ENCODE assay signal across 8 mouse cellular contexts in genomic region chr4:123677060-123677804, GRCm38 (mm10). TPM values are rescaled to one million over a fixed set of nuclear protein-coding genes. Genes with fewer than 3 reads are reported as not detected.
DNase-seq lines count a peak whose midpoint lies in the region; ATAC-seq and TF ChIP-seq lines count a peak whose summit lies in the region.
"Had no signal": no experiment of that assay in that cellular context is flagged by ENCODE, and none has a peak within 500 bp of the region (broad histone marks: within the 10 kb centered on the region; RNA-seq: fewer than 3 reads in every experiment).

No protein-coding gene starts in this region.

- TF ChIP-seq CTCF in lung, postnatal 0 days (IDR thresholded peaks at IDR 0.05), result no peak

- no peak overlapping the region for H3K4me3 ChIP-seq in embryonic facial prominence, embryonic 12.5 days
- H3K4me3 ChIP-seq in hindbrain, embryonic 16.5 days (ENCODE audit: low read length), result no peak overlapping the region
- no peak overlapping the region for H3K4me3 ChIP-seq in neural tube, embryonic 11.5 days (ENCODE audit: low read depth, low read length)
- H3K4me3 ChIP-seq in lung, postnatal 0 days (ENCODE audit: low read depth, low read length), result no peak overlapping the region

- H3K9me3 ChIP-seq in embryonic facial prominence, embryonic 12.5 days, result no peaks in the 10 kb centered on the region
- H3K9me3 ChIP-seq in hindbrain, embryonic 16.5 days (ENCODE audit: control insufficient read depth, low read length), result no peaks in the 10 kb centered on the region
- no peaks in the 10 kb centered on the region for H3K9me3 ChIP-seq in neural tube, embryonic 11.5 days (ENCODE audit: control insufficient read depth, low read length)
- H3K9me3 ChIP-seq in lung, postnatal 0 days (ENCODE audit: low read length), result no peaks in the 10 kb centered on the region

- peak; percentile 52 to 74 for DNase-seq in left cerebral cortex, adult 18-20 months (ENCODE audit: low spot score in 2 of 2)
- DNase-seq in left cerebral cortex, adult 11 months (ENCODE audit: low spot score), result no peak
- DNase-seq in neural tube, embryonic 11.5 days (ENCODE audit: low spot score), result peak; percentile 44
- no peak for DNase-seq in lung, postnatal 0 days (ENCODE audit: low spot score)
- no peak for DNase-seq in thymus, postnatal 4 days

- no peak for TF ChIP-seq EP300 in lung, postnatal 0 days (IDR thresholded peaks at IDR 0.05)

- H3K36me3 ChIP-seq in embryonic facial prominence, embryonic 12.5 days, result no peaks in the 10 kb centered on the region
- H3K36me3 ChIP-seq in hindbrain, embryonic 16.5 days (ENCODE audit: control insufficient read depth, insufficient read depth, low read length), result peaks cover 11% of the 10 kb centered on the region
- no peaks in the 10 kb centered on the region for H3K36me3 ChIP-seq in neural tube, embryonic 11.5 days (ENCODE audit: control insufficient read depth, insufficient read depth, low read length)
- H3K36me3 ChIP-seq in lung, postnatal 0 days (ENCODE audit: insufficient read depth, low read length), result no peaks in the 10 kb centered on the region

- peaks cover 25% of the 10 kb centered on the region for H3K4me1 ChIP-seq in embryonic facial prominence, embryonic 12.5 days
- peaks cover 26% of the 10 kb centered on the region for H3K4me1 ChIP-seq in hindbrain, embryonic 16.5 days (ENCODE audit: control insufficient read depth, insufficient read depth, low read depth, low read length)
- H3K4me1 ChIP-seq in neural tube, embryonic 11.5 days (ENCODE audit: control insufficient read depth, insufficient read depth, low read length), result peaks cover 7% of the 10 kb centered on the region; the same call in 1 of the 2 replicates
- no peaks in the 10 kb centered on the region for H3K4me1 ChIP-seq in lung, postnatal 0 days (ENCODE audit: insufficient read depth, low read depth, low read length)

- no peaks in the 10 kb centered on the region for H3K27me3 ChIP-seq in embryonic facial prominence, embryonic 12.5 days
- H3K27me3 ChIP-seq in hindbrain, embryonic 16.5 days (replicated peaks; ENCODE audit: control insufficient read depth, insufficient read depth, low read length), result no peaks in the 10 kb centered on the region
- no peaks in the 10 kb centered on the region for H3K27me3 ChIP-seq in neural tube, embryonic 11.5 days (ENCODE audit: control insufficient read depth, insufficient read depth, low read length)
- H3K27me3 ChIP-seq in lung, postnatal 0 days (replicated peaks; ENCODE audit: insufficient read depth, low read length), result no peaks in the 10 kb centered on the region

- H3K9ac ChIP-seq in embryonic facial prominence, embryonic 12.5 days, result no peak overlapping the region
- H3K9ac ChIP-seq in hindbrain, embryonic 16.5 days (ENCODE audit: low read depth, low read length), result peak overlapping the region; percentile 8; the same call in 1 of the 2 replicates
- H3K9ac ChIP-seq in neural tube, embryonic 11.5 days (ENCODE audit: low read length), result peak overlapping the region; percentile 10; the same call in 1 of the 2 replicates
- no peak overlapping the region for H3K9ac ChIP-seq in lung, postnatal 0 days (replicated peaks; ENCODE audit: low read depth)

- no peak overlapping the region for H3K4me2 ChIP-seq in embryonic facial prominence, embryonic 12.5 days (replicated peaks)
- peak overlapping the region; percentile 14 for H3K4me2 ChIP-seq in hindbrain, embryonic 16.5 days (ENCODE audit: low read length)
- no peak overlapping the region for H3K4me2 ChIP-seq in neural tube, embryonic 11.5 days (ENCODE audit: low read depth)
- H3K4me2 ChIP-seq in lung, postnatal 0 days (replicated peaks; ENCODE audit: low read depth, low read length), result no peak overlapping the region

- 17% methylated on average over 10 of the region's 10 CpGs for WGBS in embryonic facial prominence, embryonic 12.5 days
- 18% methylated on average over 10 of the region's 10 CpGs for WGBS in hindbrain, embryonic 16.5 days
- WGBS in neural tube, embryonic 11.5 days, result 39% methylated on average over 10 of the region's 10 CpGs
- 58% methylated on average over 10 of the region's 10 CpGs for WGBS in lung, postnatal 0 days

- ATAC-seq in embryonic facial prominence, embryonic 12.5 days (ENCODE audit: insufficient number of reproducible peaks, insufficient read depth, low FRiP score, low TSS enrichment), result no peak
- ATAC-seq in hindbrain, embryonic 16.5 days, result peak; percentile 78
- no peak for ATAC-seq in neural tube, embryonic 11.5 days (ENCODE audit: insufficient read depth, low FRiP score, low TSS enrichment)
- no peak for ATAC-seq in lung, postnatal 0 days

- peak overlapping the region; percentile 69 for H3K27ac ChIP-seq in embryonic facial prominence, embryonic 12.5 days
- H3K27ac ChIP-seq in hindbrain, embryonic 16.5 days (ENCODE audit: low read depth, low read length), result peak overlapping the region; percentile 80
- H3K27ac ChIP-seq in neural tube, embryonic 11.5 days (ENCODE audit: low read depth, low read length), result peak overlapping the region; percentile 60
- H3K27ac ChIP-seq in lung, postnatal 0 days (ENCODE audit: low read length), result no peak overlapping the region
- H3K27ac ChIP-seq: kidney, postnatal 0 days had no signal

RNA-seq across cellular contexts. Expression of gene Macf1, which starts 6.9 kb away (rescaled TPM):
- total RNA-seq in left cerebral cortex, adult 18-20 months (2021), result 100 to 1,000 TPM; 213 to 220 TPM
- polyA plus RNA-seq in embryonic facial prominence, embryonic 12.5 days (2016; fragmentation: Nextera tagmentation; extraction: Ambion mirVana), result 56.5 and 57.3 TPM in 2 replicates
- 61.0 and 62.2 TPM in 2 replicates for polyA plus RNA-seq in hindbrain, embryonic 16.5 days (2015; fragmentation: Nextera tagmentation; extraction: Ambion mirVana)
- polyA plus RNA-seq in neural tube, embryonic 11.5 days (2014; fragmentation: Nextera tagmentation; extraction: Ambion mirVana), result 78.2 and 79.1 TPM in 2 replicates
- polyA plus RNA-seq in lung, postnatal 0 days (2015; fragmentation: Nextera tagmentation; extraction: Ambion mirVana), result 181 and 221 TPM in 2 replicates

RNA-seq across cellular contexts. Expression of gene Ndufs5, which starts 40.8 kb away (rescaled TPM):
- total RNA-seq in left cerebral cortex, adult 18-20 months (2021), result 100 to 1,000 TPM; 183 to 205 TPM
- 324 and 329 TPM in 2 replicates for polyA plus RNA-seq in embryonic facial prominence, embryonic 12.5 days (2016; fragmentation: Nextera tagmentation; extraction: Ambion mirVana)
- 446 and 518 TPM in 2 replicates for polyA plus RNA-seq in hindbrain, embryonic 16.5 days (2015; fragmentation: Nextera tagmentation; extraction: Ambion mirVana)
- polyA plus RNA-seq in neural tube, embryonic 11.5 days (2014; fragmentation: Nextera tagmentation; extraction: Ambion mirVana), result 337 and 365 TPM in 2 replicates
- polyA plus RNA-seq in lung, postnatal 0 days (2015; fragmentation: Nextera tagmentation; extraction: Ambion mirVana), result 246 and 263 TPM in 2 replicates

Comparison
In these comparisons a context has a peak if more than half of its experiments do, and no peak if none do; other contexts are left out.
1. DNase-seq: peak in left cerebral cortex, adult 18-20 months (2 of 2) and neural tube, embryonic 11.5 days (single experiment); none in left cerebral cortex, adult 11 months (single experiment), lung, postnatal 0 days (single experiment) and thymus, postnatal 4 days (single experiment).
2. H3K9ac ChIP-seq: peak in hindbrain, embryonic 16.5 days (single experiment) and neural tube, embryonic 11.5 days (single experiment); none in embryonic facial prominence, embryonic 12.5 days (single experiment) and lung, postnatal 0 days (single experiment).